Mouse (Mus musculus): ENCODE results near the gene Eml1. TPM values are rescaled to one million over a fixed set of nuclear protein-coding genes. Genes with fewer than 3 reads are reported as not detected.
A peak's percentile ranks its signal among the peaks of the same experiment; 100 is the strongest.

Eml1 gene
- polyA plus RNA-seq, 1 experiment = 9.5 TPM

DNA sequence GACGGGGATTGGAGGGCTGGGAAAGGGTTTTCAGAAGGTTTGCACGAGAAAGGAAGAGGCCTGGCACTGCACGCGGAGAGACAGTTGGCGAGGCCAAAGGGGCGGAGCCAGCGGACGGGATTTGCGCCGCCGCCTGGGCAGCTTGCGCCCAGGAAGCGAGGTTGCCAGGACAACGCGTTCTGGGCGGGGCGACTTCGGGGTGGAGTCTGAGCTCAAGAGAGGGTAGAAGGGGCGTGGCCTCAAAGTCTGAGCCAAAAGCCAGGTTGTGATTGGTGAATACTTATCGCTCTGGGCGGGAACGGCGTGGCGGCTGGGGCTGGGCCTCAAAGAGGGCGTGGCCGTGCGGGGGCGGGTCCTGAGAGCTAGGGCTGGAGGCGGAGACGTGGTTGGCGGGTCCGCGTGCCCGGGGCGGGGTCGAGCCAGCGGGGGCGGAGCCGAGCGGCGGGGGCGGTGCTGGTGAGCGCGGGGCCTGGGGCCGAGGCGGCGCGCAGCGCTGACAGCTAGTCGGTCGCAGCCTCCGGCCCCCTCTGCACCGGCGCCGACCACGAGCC is 36.8 kb upstream of the Eml1 start, which contains the start of gene Cyp46a1:
Gene Cyp46a1, plus strand, starts transcription at position 487 of the 551 bp plus-strand sequence.
- H3K27ac ChIP-seq (ENCODE audit: insufficient read depth, low read length) = no peak within 1 kb of the TSS
- no peaks in the 10 kb centered on the region for H3K27me3 ChIP-seq (ENCODE audit: control insufficient read depth, insufficient read depth, low read length, poor library complexity, severe bottlenecking)
- H3K9ac ChIP-seq (ENCODE audit: low read depth, poor library complexity, severe bottlenecking) = peak within 1 kb of the TSS; percentile 9; the same call in 1 of the 2 replicates
- H3K36me3 ChIP-seq (ENCODE audit: control insufficient read depth, insufficient read depth, low read length, poor library complexity, severe bottlenecking) = no peaks in the 10 kb centered on the region
- H3K4me1 ChIP-seq (ENCODE audit: control insufficient read depth, insufficient read depth, low read length) = no peaks in the 10 kb centered on the region
- H3K4me3 ChIP-seq (ENCODE audit: low read depth, low read length) = peak within 1 kb of the TSS; percentile 66
- no peak for TF ChIP-seq POLR2A (IDR thresholded peaks at IDR 0.05; ENCODE audit: insufficient read depth, low read length)
- no peak for TF ChIP-seq EP300 (IDR thresholded peaks at IDR 0.05; ENCODE audit: insufficient read depth, low read depth, low read length)
- no peak for TF ChIP-seq CTCF (IDR thresholded peaks at IDR 0.05; ENCODE audit: low read depth, low read length)
- H3K9me3 ChIP-seq (replicated peaks; ENCODE audit: control insufficient read depth, insufficient read depth, low read length, poor library complexity, severe bottlenecking) = no peaks in the 10 kb centered on the region

DNA sequence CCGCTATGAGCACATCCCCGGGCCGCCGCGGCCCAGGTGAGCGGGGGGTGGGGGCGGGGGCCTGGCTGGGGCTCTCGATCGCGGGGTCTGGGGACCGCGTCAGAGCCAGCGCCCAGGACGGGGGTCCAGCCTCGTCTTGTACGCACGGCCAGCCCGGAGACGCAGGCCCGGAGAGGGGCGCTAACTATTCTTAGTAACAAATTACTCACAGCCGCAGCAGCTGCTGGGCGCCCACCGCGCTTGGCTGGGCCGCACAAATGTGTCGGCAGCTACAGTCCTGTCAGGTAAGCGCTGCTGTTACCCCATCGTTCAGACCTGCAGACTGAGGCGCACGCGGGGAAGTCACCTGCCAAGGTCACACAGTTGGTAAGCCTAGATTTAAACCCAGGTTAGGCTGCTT is 36.2 kb upstream of the Eml1 start:
- no peaks in the 10 kb centered on the region for H3K27me3 ChIP-seq (ENCODE audit: control insufficient read depth, insufficient read depth, low read length, poor library complexity, severe bottlenecking)
- H3K9ac ChIP-seq (ENCODE audit: low read depth, poor library complexity, severe bottlenecking) = no peak overlapping the region
- TF ChIP-seq POLR2A (IDR thresholded peaks at IDR 0.05; ENCODE audit: insufficient read depth, low read length) (no peak), EP300 (IDR thresholded peaks at IDR 0.05; ENCODE audit: insufficient read depth, low read depth, low read length) (no peak), CTCF (IDR thresholded peaks at IDR 0.05; ENCODE audit: low read depth, low read length) (no peak)
- H3K4me1 ChIP-seq (ENCODE audit: control insufficient read depth, insufficient read depth, low read length) = no peaks in the 10 kb centered on the region
- H3K36me3 ChIP-seq (ENCODE audit: control insufficient read depth, insufficient read depth, low read length, poor library complexity, severe bottlenecking) = no peaks in the 10 kb centered on the region
- H3K9me3 ChIP-seq (replicated peaks; ENCODE audit: control insufficient read depth, insufficient read depth, low read length, poor library complexity, severe bottlenecking) = no peaks in the 10 kb centered on the region
- peak overlapping the region; percentile 66 for H3K4me3 ChIP-seq (ENCODE audit: low read depth, low read length)
- no peak overlapping the region for H3K27ac ChIP-seq (ENCODE audit: insufficient read depth, low read length)

DNA sequence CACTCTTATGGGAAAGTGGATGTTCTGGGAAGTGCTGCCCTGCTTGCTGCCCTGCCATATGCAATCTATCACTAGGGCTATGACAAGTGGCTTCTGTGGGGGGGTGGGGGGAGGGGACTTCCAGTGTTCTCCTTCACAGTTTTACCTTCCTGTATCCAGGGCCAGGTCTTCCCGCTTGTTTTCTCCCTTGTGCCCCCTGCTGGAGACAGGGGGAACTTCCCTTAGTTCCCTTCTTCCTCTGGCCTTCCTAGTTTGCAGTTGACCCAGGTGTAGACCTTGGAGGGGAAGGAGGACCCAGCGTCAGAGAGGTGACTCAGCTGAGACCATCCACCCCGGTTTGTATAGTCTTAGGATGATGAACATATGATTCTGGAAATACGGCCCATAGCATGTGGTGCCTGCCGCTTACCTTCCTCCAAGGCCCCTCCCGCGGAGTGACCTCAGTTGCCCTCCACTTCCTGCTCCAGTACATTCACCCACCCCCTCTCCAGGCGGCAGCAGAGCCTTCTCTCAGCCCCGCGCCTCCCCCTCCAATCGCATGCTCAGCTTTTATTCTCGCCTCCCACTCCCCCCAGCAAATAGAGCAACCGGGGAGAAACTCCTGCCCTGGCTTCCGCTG is 32.1 kb upstream of the Eml1 start:
- no peak overlapping the region for H3K27ac ChIP-seq (ENCODE audit: insufficient read depth, low read length)
- H3K36me3 ChIP-seq (ENCODE audit: control insufficient read depth, insufficient read depth, low read length, poor library complexity, severe bottlenecking) = no peaks in the 10 kb centered on the region
- H3K9ac ChIP-seq (ENCODE audit: low read depth, poor library complexity, severe bottlenecking) = no peak overlapping the region

DNA sequence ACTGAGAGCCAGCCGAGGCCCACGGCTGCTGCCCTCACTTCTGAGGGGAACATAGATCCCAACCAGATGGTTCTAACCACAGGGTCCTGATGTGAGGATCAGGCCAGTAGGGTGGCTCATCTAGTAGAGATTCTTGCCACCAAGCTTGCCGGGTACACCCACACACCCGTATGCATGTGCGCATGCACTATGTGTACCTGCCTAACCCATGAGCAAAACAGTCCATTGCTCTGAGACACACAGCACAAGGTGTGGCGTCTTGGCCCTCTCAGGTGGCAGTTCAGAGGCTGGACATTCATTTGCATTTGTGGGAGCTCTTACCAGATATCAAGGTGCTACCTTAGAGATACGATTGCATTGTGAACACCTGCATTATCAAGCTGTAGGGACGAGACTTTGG is 22.6 kb upstream of the Eml1 start:
- TF ChIP-seq EP300 (IDR thresholded peaks at IDR 0.05; ENCODE audit: insufficient read depth, low read depth, low read length) (no peak), CTCF (IDR thresholded peaks at IDR 0.05; ENCODE audit: low read depth, low read length) (no peak)
- H3K4me1 ChIP-seq (ENCODE audit: control insufficient read depth, insufficient read depth, low read length) = no peaks in the 10 kb centered on the region
- H3K27ac ChIP-seq (ENCODE audit: insufficient read depth, low read length) = no peak overlapping the region
- no peak overlapping the region for H3K9ac ChIP-seq (ENCODE audit: low read depth, poor library complexity, severe bottlenecking)
- H3K9me3 ChIP-seq (replicated peaks; ENCODE audit: control insufficient read depth, insufficient read depth, low read length, poor library complexity, severe bottlenecking) = no peaks in the 10 kb centered on the region
- H3K36me3 ChIP-seq (ENCODE audit: control insufficient read depth, insufficient read depth, low read length, poor library complexity, severe bottlenecking) = no peaks in the 10 kb centered on the region
- no peak overlapping the region for H3K4me3 ChIP-seq (ENCODE audit: low read depth, low read length)
- no peaks in the 10 kb centered on the region for H3K27me3 ChIP-seq (ENCODE audit: control insufficient read depth, insufficient read depth, low read length, poor library complexity, severe bottlenecking)

More for the DNA sequence above, 32.1 kb upstream of the Eml1 start:
- no peaks in the 10 kb centered on the region for H3K27me3 ChIP-seq (ENCODE audit: control insufficient read depth, insufficient read depth, low read length, poor library complexity, severe bottlenecking)
- TF ChIP-seq POLR2A (IDR thresholded peaks at IDR 0.05; ENCODE audit: insufficient read depth, low read length) (no peak), CTCF (IDR thresholded peaks at IDR 0.05; ENCODE audit: low read depth, low read length) (peak; percentile 79)
- H3K9me3 ChIP-seq (replicated peaks; ENCODE audit: control insufficient read depth, insufficient read depth, low read length, poor library complexity, severe bottlenecking) = no peaks in the 10 kb centered on the region
- H3K4me3 ChIP-seq (ENCODE audit: low read depth, low read length) = no peak overlapping the region
- H3K4me1 ChIP-seq (ENCODE audit: control insufficient read depth, insufficient read depth, low read length) = no peaks in the 10 kb centered on the region

GRCm38 (mm10) chr12:108349026-108349425 is 21.7 kb upstream of the Eml1 start:
- Histone ChIP-seq H3K27me3 (ENCODE audit: control insufficient read depth, insufficient read depth, low read length, poor library complexity, severe bottlenecking) (no peaks in the 10 kb centered on the region), H3K27ac (ENCODE audit: insufficient read depth, low read length) (no peak overlapping the region), H3K9ac (ENCODE audit: low read depth, poor library complexity, severe bottlenecking) (no peak overlapping the region), H3K9me3 (replicated peaks; ENCODE audit: control insufficient read depth, insufficient read depth, low read length, poor library complexity, severe bottlenecking) (no peaks in the 10 kb centered on the region), H3K36me3 (ENCODE audit: control insufficient read depth, insufficient read depth, low read length, poor library complexity, severe bottlenecking) (no peaks in the 10 kb centered on the region), H3K4me1 (ENCODE audit: control insufficient read depth, insufficient read depth, low read length) (no peaks in the 10 kb centered on the region), H3K4me3 (ENCODE audit: low read depth, low read length) (no peak overlapping the region)
- no peak for TF ChIP-seq EP300 (IDR thresholded peaks at IDR 0.05; ENCODE audit: insufficient read depth, low read depth, low read length)
- TF ChIP-seq POLR2A (IDR thresholded peaks at IDR 0.05; ENCODE audit: insufficient read depth, low read length) = no peak
- no peak for TF ChIP-seq CTCF (IDR thresholded peaks at IDR 0.05; ENCODE audit: low read depth, low read length)

GRCm38 (mm10) chr12:108350931-108351330 is 19.8 kb upstream of the Eml1 start:
- Histone ChIP-seq H3K27ac (ENCODE audit: insufficient read depth, low read length) (no peak overlapping the region), H3K4me1 (ENCODE audit: control insufficient read depth, insufficient read depth, low read length) (no peaks in the 10 kb centered on the region), H3K9ac (ENCODE audit: low read depth, poor library complexity, severe bottlenecking) (no peak overlapping the region), H3K9me3 (replicated peaks; ENCODE audit: control insufficient read depth, insufficient read depth, low read length, poor library complexity, severe bottlenecking) (no peaks in the 10 kb centered on the region), H3K4me3 (ENCODE audit: low read depth, low read length) (no peak overlapping the region), H3K27me3 (ENCODE audit: control insufficient read depth, insufficient read depth, low read length, poor library complexity, severe bottlenecking) (no peaks in the 10 kb centered on the region), H3K36me3 (ENCODE audit: control insufficient read depth, insufficient read depth, low read length, poor library complexity, severe bottlenecking) (no peaks in the 10 kb centered on the region)
- TF ChIP-seq POLR2A (IDR thresholded peaks at IDR 0.05; ENCODE audit: insufficient read depth, low read length) (no peak), EP300 (IDR thresholded peaks at IDR 0.05; ENCODE audit: insufficient read depth, low read depth, low read length) (no peak), CTCF (IDR thresholded peaks at IDR 0.05; ENCODE audit: low read depth, low read length) (no peak)

All from ES-Bruce4 (cell line).